ENCODE assay signal across 8 mouse cellular contexts in the genomic region with DNA sequence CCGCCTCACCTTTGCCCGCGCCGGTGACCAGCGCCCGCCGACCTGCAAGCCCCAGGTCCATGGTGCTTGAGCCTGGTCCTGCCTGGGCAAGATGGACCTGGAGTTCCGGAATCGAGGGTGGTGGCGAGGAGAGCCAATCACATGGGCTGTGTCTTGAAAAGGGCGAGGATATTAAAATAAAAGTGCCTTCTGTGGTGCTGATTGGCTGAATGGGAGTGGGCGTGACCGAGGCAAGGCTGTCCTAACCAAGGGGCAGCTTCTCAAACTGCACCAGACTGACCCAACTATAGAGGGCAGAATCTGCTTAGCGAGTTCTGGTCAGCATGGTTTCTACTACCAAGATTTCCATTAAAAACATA. TPM values are rescaled to one million over a fixed set of nuclear protein-coding genes. Genes with fewer than 3 reads are reported as not detected.
DNase-seq lines count a peak whose midpoint lies in the region; ATAC-seq lines count a peak whose summit lies in the region.

Gene Dcxr (minus strand): TSS at position 113 of the 359 bp plus-strand sequence.

- intact Hi-C loops in left cerebral cortex, postnatal 4 days (cut with DNase I) = no loop called here

- H3K9me3 ChIP-seq in embryonic facial prominence, embryonic 11.5 days (replicated peaks; ENCODE audit: control insufficient read depth, low read length) = no peaks in the 10 kb centered on the region
- no peaks in the 10 kb centered on the region for H3K9me3 ChIP-seq in intestine, embryonic 16.5 days (ENCODE audit: control insufficient read depth, low read length)
- no peaks in the 10 kb centered on the region for H3K9me3 ChIP-seq in midbrain, embryonic 10.5 days (replicated peaks)

- ATAC-seq in embryonic facial prominence, embryonic 11.5 days (replicated peaks; ENCODE audit: insufficient number of reproducible peaks, low FRiP score, low TSS enrichment, low read depth) = peak; percentile 81
- ATAC-seq in intestine, embryonic 16.5 days = peak; percentile 93

- no peaks in the 10 kb centered on the region; the same call in 1 of the 2 replicates for H3K36me3 ChIP-seq in embryonic facial prominence, embryonic 11.5 days (replicated peaks; ENCODE audit: control insufficient read depth, insufficient read depth, low read depth, low read length)
- H3K36me3 ChIP-seq in intestine, embryonic 16.5 days (ENCODE audit: control insufficient read depth, insufficient read depth, low read length) = 0 out of 2 replicates have a peak, but pooled peaks cover 4% of the 10 kb centered on the region
- no peaks in the 10 kb centered on the region for H3K36me3 ChIP-seq in midbrain, embryonic 10.5 days

- peaks cover under 1% of the 10 kb centered on the region; the same call in 1 of the 2 replicates for H3K4me1 ChIP-seq in embryonic facial prominence, embryonic 11.5 days (ENCODE audit: control insufficient read depth, insufficient read depth, low read length)
- peaks cover 9% of the 10 kb centered on the region for H3K4me1 ChIP-seq in intestine, embryonic 16.5 days (ENCODE audit: control insufficient read depth, insufficient read depth, low read length)
- H3K4me1 ChIP-seq in midbrain, embryonic 10.5 days = peaks cover 29% of the 10 kb centered on the region

- H3K4me2 ChIP-seq in embryonic facial prominence, embryonic 11.5 days (ENCODE audit: low read depth, low read length) = peak within 1 kb of the TSS; percentile 87
- H3K4me2 ChIP-seq in intestine, embryonic 16.5 days (ENCODE audit: low read depth, low read length) = peak within 1 kb of the TSS; percentile 89

- H3K9ac ChIP-seq in embryonic facial prominence, embryonic 11.5 days (replicated peaks; ENCODE audit: low read length) = peak within 1 kb of the TSS; percentile 49
- H3K9ac ChIP-seq in intestine, embryonic 16.5 days (ENCODE audit: low read depth, low read length) = peak within 1 kb of the TSS; percentile 78

- H3K27me3 ChIP-seq in embryonic facial prominence, embryonic 11.5 days (ENCODE audit: control insufficient read depth, insufficient read depth, low read length) = peaks cover 4% of the 10 kb centered on the region
- no peaks in the 10 kb centered on the region for H3K27me3 ChIP-seq in intestine, embryonic 16.5 days (replicated peaks; ENCODE audit: control insufficient read depth, insufficient read depth, low read length)
- peaks cover 69% of the 10 kb centered on the region for H3K27me3 ChIP-seq in midbrain, embryonic 10.5 days (ENCODE audit: low read depth, poor library complexity, severe bottlenecking)

- H3K27ac ChIP-seq in embryonic facial prominence, embryonic 11.5 days (replicated peaks; ENCODE audit: low read depth, low read length) = no peak within 1 kb of the TSS
- peak within 1 kb of the TSS; percentile 31; the same call in 1 of the 2 replicates for H3K27ac ChIP-seq in intestine, embryonic 16.5 days (ENCODE audit: low read length)
- peak within 1 kb of the TSS; percentile 70 for H3K27ac ChIP-seq in midbrain, embryonic 10.5 days (replicated peaks)

- peak within 1 kb of the TSS; percentile 45 for H3K4me3 ChIP-seq in embryonic facial prominence, embryonic 11.5 days (ENCODE audit: low read depth, low read length)
- H3K4me3 ChIP-seq in intestine, embryonic 16.5 days (ENCODE audit: low read length) = peak within 1 kb of the TSS; percentile 71
- H3K4me3 ChIP-seq in midbrain, embryonic 10.5 days = peak within 1 kb of the TSS; percentile 80

- WGBS in embryonic facial prominence, embryonic 11.5 days = under 1% methylated on average over 14 of the region's 14 CpGs
- under 1% methylated on average over 14 of the region's 14 CpGs for WGBS in intestine, embryonic 16.5 days
- under 1% methylated on average over 14 of the region's 14 CpGs for WGBS in midbrain, embryonic 10.5 days

- DNase-seq in 3T3-L1 (ENCODE audit: low read depth, low spot score) = peak; percentile 99
- peak; percentile 92 for DNase-seq in adrenal gland, postnatal 10 days
- DNase-seq in embryonic facial prominence, embryonic 11.5 days (ENCODE audit: low spot score) = peak; percentile 90
- DNase-seq in gonadal fat pad, adult 2 months (ENCODE audit: low read depth) = no peak
- DNase-seq in left cerebral cortex, postnatal 4 days = peak; percentile 75
- peak; percentile 87 for DNase-seq in midbrain, embryonic 10.5 days (ENCODE audit: low spot score)
- DNase-seq in skeletal muscle tissue, adult 2 months (ENCODE audit: low read depth, low spot score) = peak; percentile 95

RNA-seq across cellular contexts. Expression of gene Dcxr, which starts in this region (rescaled TPM):
- total RNA-seq in adrenal gland, postnatal 10 days (2021) = 10 to 100 TPM; 33.0 to 37.3 TPM
- polyA plus RNA-seq in embryonic facial prominence, embryonic 11.5 days (2014; fragmentation: Nextera tagmentation; extraction: Ambion mirVana) = 10.7 and 11.7 TPM in 2 replicates
- 188 and 202 TPM in 2 replicates for polyA plus RNA-seq in gonadal fat pad, adult 2 months (2012; rRNA removed)
- polyA plus RNA-seq in intestine, embryonic 16.5 days (2015; fragmentation: Nextera tagmentation; extraction: Ambion mirVana) = 56.0 and 65.0 TPM in 2 replicates
- 1 to 10 TPM; 2.5 to 3.2 TPM for total RNA-seq in left cerebral cortex, postnatal 4 days (2021)
- polyA plus RNA-seq in midbrain, embryonic 10.5 days (2016; fragmentation: Nextera tagmentation; extraction: Ambion mirVana) = 13.0 and 13.7 TPM in 2 replicates

Comparison
In these comparisons a context has a peak if more than half of its experiments do, and no peak if none do; other contexts are left out.
1. RNA of gene Dcxr (total RNA-seq): 33.0 to 37.3 TPM in adrenal gland, postnatal 10 days; 2.5 to 3.2 TPM in left cerebral cortex, postnatal 4 days; every median in the first group is over 4 times any median in the second.
2. Peak in every context shown above with its lines, with median percentiles within 50 percentile points of each other: H3K4me3 ChIP-seq.